Mouse (Mus musculus) intestine, postnatal 0 days (tissue): Measurements from ENCODE around the gene Reg3a. TPM values are rescaled to one million over a fixed set of nuclear protein-coding genes. Genes with fewer than 3 reads are reported as not detected.

Source experiments
- ATAC-seq: fragments of 200-750 bp; cut with Nextera tagmentation; 2 replicates; pipeline ENCODE4 v1.8.0; 2017; ENCODE audit warnings: mild to moderate bottlenecking, moderate TSS enrichment, moderate library complexity
- H3K27ac ChIP-seq: fragments of 300-500 bp; sonication (generic); 2 replicates; pipeline ENCODE4 v1.5.1; 2014; ENCODE audit warnings: mild to moderate bottlenecking, low read depth, low read length, moderate library complexity
- H3K27me3 ChIP-seq: fragments of 300-500 bp; sonication (generic); replicated peaks from 2 replicates; pipeline ENCODE4 v1.6.1; 2014; ENCODE audit warnings: low read length, mixed read lengths; ENCODE audit not compliant: control insufficient read depth, insufficient read depth
- H3K36me3 ChIP-seq: fragments of 300-500 bp; sonication (generic); 2 replicates; pipeline ENCODE4 v1.6.1; 2014; ENCODE audit warnings: mild to moderate bottlenecking, moderate library complexity; ENCODE audit not compliant: control insufficient read depth, insufficient read depth
- H3K4me1 ChIP-seq: fragments of 300-500 bp; sonication (generic); replicated peaks from 2 replicates; pipeline ENCODE4 v1.6.1; 2014; ENCODE audit warnings: antibody characterized with exemption, low read length, mixed read lengths; ENCODE audit not compliant: control insufficient read depth, insufficient read depth
- H3K4me2 ChIP-seq: fragments of 300-500 bp; sonication (generic); replicated peaks from 2 replicates; pipeline ENCODE4 v1.6.1; 2014; ENCODE audit warnings: low read depth, mild to moderate bottlenecking, moderate library complexity
- H3K4me3 ChIP-seq: fragments of 300-500 bp; sonication (generic); 2 replicates; pipeline ENCODE4 v1.5.1; 2014; ENCODE audit warnings: low read depth, low read length
- H3K9ac ChIP-seq: fragments of 300-500 bp; sonication (generic); 2 replicates; pipeline ENCODE4 v1.6.1; 2014; ENCODE audit warnings: mild to moderate bottlenecking, low read depth, low read length
- H3K9me3 ChIP-seq: fragments of 300-500 bp; sonication (generic); 2 replicates; pipeline ENCODE4 v1.6.1; 2016; ENCODE audit warnings: mixed run types; ENCODE audit not compliant: control insufficient read depth
- CTCF ChIP-seq: sonication (generic); IDR thresholded peaks from 2 replicates; pipeline ENCODE4 v1.5.1; 2016; ENCODE audit warnings: low read depth, mild to moderate bottlenecking, control low read depth, antibody characterized with exemption, moderate library complexity
- WGBS: fragments of 180-500 bp; shearing (Covaris S2); extraction: QIAGEN DNeasy Blood & Tissue Kit; methylation state at CpG from one replicate; pipeline ENCODE4 v1.1.7; 2014; 5-methylcytosine and 5-hydroxymethylcytosine counted together
- polyA plus RNA-seq: library from polyadenylated mRNA; unstranded; fragments of >200 nt; fragmentation: Nextera tagmentation; extraction: Ambion mirVana; gene quantifications from 2 replicates; pipeline ENCODE4 v1.2.1, GENCODE M21; 2015

Reg3a gene
- not detected in 2 replicates for polyA plus RNA-seq

- no peak within 1 kb of the TSS for H3K9ac ChIP-seq
- H3K4me3 ChIP-seq: no peak within 1 kb of the TSS
- no peaks in the 10 kb centered on the region; the same call in 1 of the 2 replicates for H3K4me1 ChIP-seq
- no peaks in the 10 kb centered on the region for H3K27me3 ChIP-seq
- H3K9me3 ChIP-seq: no peaks in the 10 kb centered on the region
- H3K4me2 ChIP-seq: no peak within 1 kb of the TSS
- no peaks in the 10 kb centered on the region for H3K36me3 ChIP-seq
- H3K27ac ChIP-seq: no peak within 1 kb of the TSS
- TF ChIP-seq CTCF: no peak
- ATAC-seq: no peak
These were observed at the start of gene Reg3a for GRCm38 (mm10) chr6:78380409-78380808. TSS of gene Reg3a (plus strand) at chr6:78380709.

- Histone ChIP-seq H3K9ac (no peak overlapping the region), H3K9me3 (no peaks in the 10 kb centered on the region), H3K4me3 (no peak overlapping the region), H3K36me3 (no peaks in the 10 kb centered on the region), H3K4me2 (no peak overlapping the region), H3K27me3 (no peaks in the 10 kb centered on the region), H3K27ac (no peak overlapping the region), H3K4me1 (no peaks in the 10 kb centered on the region)
- WGBS: 22% methylated on average over 7 of the region's 7 CpGs
- TF ChIP-seq CTCF: peak; percentile 79
- no peak for ATAC-seq
These were observed 48.5 kb upstream of the Reg3a start for GRCm38 (mm10) chr6:78331919-78332569.

GRCm38 (mm10) chr6:78340296-78340695 lies 40.2 kb upstream of the Reg3a start:
- Histone ChIP-seq H3K4me3 (no peak overlapping the region), H3K9me3 (no peaks in the 10 kb centered on the region), H3K27me3 (no peaks in the 10 kb centered on the region), H3K4me1 (no peaks in the 10 kb centered on the region), H3K4me2 (no peak overlapping the region), H3K36me3 (no peaks in the 10 kb centered on the region), H3K27ac (no peak overlapping the region), H3K9ac (no peak overlapping the region)
- no peak for ATAC-seq
- TF ChIP-seq CTCF: no peak

- no peaks in the 10 kb centered on the region for H3K9me3 ChIP-seq
- H3K4me1 ChIP-seq: no peaks in the 10 kb centered on the region
- no peak overlapping the region for H3K27ac ChIP-seq
- no peaks in the 10 kb centered on the region for H3K36me3 ChIP-seq
- H3K4me2 ChIP-seq: no peak overlapping the region
- TF ChIP-seq CTCF: no peak
- H3K9ac ChIP-seq: no peak overlapping the region
- no peak overlapping the region for H3K4me3 ChIP-seq
- no peaks in the 10 kb centered on the region for H3K27me3 ChIP-seq
- ATAC-seq: no peak
- WGBS: 39% methylated on average over 2 of the region's 2 CpGs
These were observed 38.8 kb upstream of the Reg3a start for GRCm38 (mm10) chr6:78341689-78342088.

- peak; percentile 57; the same call in 1 of the 2 replicates for ATAC-seq
- H3K36me3 ChIP-seq: no peaks in the 10 kb centered on the region
- no peaks in the 10 kb centered on the region for H3K4me1 ChIP-seq
- no peaks in the 10 kb centered on the region for H3K9me3 ChIP-seq
- WGBS: 26% methylated on average over 2 of the region's 2 CpGs
- no peak for TF ChIP-seq CTCF
- no peak overlapping the region for H3K9ac ChIP-seq
- H3K27me3 ChIP-seq: no peaks in the 10 kb centered on the region
- H3K4me3 ChIP-seq: no peak overlapping the region
- H3K27ac ChIP-seq: no peak overlapping the region
- no peak overlapping the region for H3K4me2 ChIP-seq
These were observed 18.4 kb upstream of the Reg3a start for GRCm38 (mm10) chr6:78361971-78362563.

GRCm38 (mm10) chr6:78370357-78370756 lies 10.2 kb upstream of the Reg3a start, which contains the start of gene Reg3b:
TSS of gene Reg3b (plus strand) at chr6:78370657.
- H3K4me2 ChIP-seq: no peak within 1 kb of the TSS
- no peak for ATAC-seq
- H3K9ac ChIP-seq: no peak within 1 kb of the TSS
- no peaks in the 10 kb centered on the region for H3K9me3 ChIP-seq
- no peaks in the 10 kb centered on the region for H3K27me3 ChIP-seq
- H3K36me3 ChIP-seq: no peaks in the 10 kb centered on the region
- 34% methylated on average over 2 of the region's 2 CpGs for WGBS
- TF ChIP-seq CTCF: no peak
- no peak within 1 kb of the TSS for H3K4me3 ChIP-seq
- H3K4me1 ChIP-seq: 0 out of 2 replicates have a peak, but pooled peaks cover 3% of the 10 kb centered on the region
- no peak within 1 kb of the TSS for H3K27ac ChIP-seq
